Mouse (Mus musculus) liver, adult 2 months (tissue): ENCODE measurements around the gene Cfl2.

Experiments used
- CTCF ChIP-seq: fragments of 200-500 bp; IDR thresholded peaks from 2 replicates; pipeline ENCODE4 v1.5.1; 2011; ENCODE audit warnings: low read depth, low read length, control low read depth
- POLR2A ChIP-seq: fragments of 200-500 bp; IDR thresholded peaks from 2 replicates; pipeline ENCODE4 v1.6.1; 2011; ENCODE audit warnings: low read length, control low read depth; ENCODE audit not compliant: insufficient read depth; ENCODE audit errors: extremely low read depth

GRCm38 (mm10) chr12:54838931-54839330 is 23.7 kb downstream of the Cfl2 start:
- TF ChIP-seq POLR2A (no peak), CTCF (no peak)
